In the genomic region with DNA sequence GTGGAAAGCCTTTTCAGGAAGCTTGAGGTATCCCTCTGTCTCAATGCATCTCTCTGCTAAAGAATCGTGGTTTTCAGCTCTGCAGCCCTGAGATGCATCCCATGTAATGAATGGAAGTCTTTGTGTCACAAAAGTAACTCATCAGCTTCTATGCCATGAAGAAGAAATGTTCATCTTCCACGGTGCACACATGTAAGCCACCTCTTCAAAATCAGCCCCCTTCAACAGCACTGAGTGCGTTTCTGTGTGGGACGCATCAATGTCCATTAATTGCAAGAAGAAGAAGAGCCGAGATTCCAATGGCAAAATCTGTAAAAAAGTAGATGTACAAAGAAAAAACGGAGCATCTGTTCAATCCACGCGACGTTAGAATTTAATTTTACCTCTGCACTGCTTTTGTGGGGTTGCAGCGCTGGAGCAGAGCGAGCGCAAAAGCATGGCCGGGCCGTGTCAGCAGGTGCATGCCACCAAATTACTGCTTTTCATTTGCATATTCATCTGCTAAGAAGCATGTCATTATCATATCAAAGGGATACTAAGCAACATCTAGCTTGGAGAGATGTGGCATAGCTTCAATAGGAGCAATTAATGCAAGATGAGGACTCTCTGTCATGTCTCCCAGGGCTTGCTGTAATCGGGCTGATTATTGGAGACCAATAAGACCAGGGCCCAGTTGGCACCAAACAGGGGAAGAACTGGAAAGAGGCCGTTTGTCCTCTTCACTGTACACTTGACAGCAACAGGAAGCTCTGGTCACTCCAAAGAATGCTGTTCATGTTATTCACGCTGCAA, we compare ENCODE assay signal across 15 mouse cellular contexts.
A peak's percentile ranks its signal among the peaks of the same experiment; 100 is the strongest.
DNase-seq lines count a peak whose midpoint lies in the region; ATAC-seq lines count a peak whose summit lies in the region.
"Had no signal": no experiment of that assay in that cellular context is flagged by ENCODE, and none has a peak within 500 bp of the region (broad histone marks: within the 10 kb centered on the region; RNA-seq: fewer than 3 reads in every experiment).

No protein-coding gene starts in this region.

- peak; percentile 43 for DNase-seq in left cerebral cortex, postnatal 4 days
- DNase-seq in left cerebral cortex, postnatal 25 days (ENCODE audit: low spot score in 2 of 2): no peak
- DNase-seq in cerebellum, postnatal 25 days: peak; percentile 27 to 31
- no peak for DNase-seq in gastrocnemius, postnatal 4 days (ENCODE audit: low spot score in 2 of 2)
- DNase-seq in B cell, adult 2 months: no peak
- no peak for DNase-seq in adipocyte (ENCODE audit: low spot score)
- DNase-seq: adrenal gland, adult 2 months; gastrocnemius, postnatal 36 days; thymus, postnatal 36 days had no signal

- peak; percentile 68; the same call in 1 of the 2 replicates for ATAC-seq in hindbrain, embryonic 13.5 days (ENCODE audit: low FRiP score)
- peak; percentile 65; the same call in 1 of the 2 replicates for ATAC-seq in neural tube, embryonic 14.5 days (ENCODE audit: low read depth)
- ATAC-seq: intestine, postnatal 0 days; Patski had no signal

- no peaks in the 10 kb centered on the region for H3K36me3 ChIP-seq in hindbrain, embryonic 13.5 days
- no peaks in the 10 kb centered on the region for H3K36me3 ChIP-seq in neural tube, embryonic 14.5 days (ENCODE audit: control insufficient read depth, insufficient read depth, low read length)
- H3K36me3 ChIP-seq: embryonic facial prominence, embryonic 10.5 days had no signal

- H3K4me1 ChIP-seq in hindbrain, embryonic 13.5 days (replicated peaks): peaks cover 19% of the 10 kb centered on the region
- peaks cover 11% of the 10 kb centered on the region; the same call in 1 of the 2 replicates for H3K4me1 ChIP-seq in neural tube, embryonic 14.5 days (ENCODE audit: control insufficient read depth, insufficient read depth, low read length)
- H3K4me1 ChIP-seq: embryonic facial prominence, embryonic 10.5 days had no signal

- intact Hi-C loops in left cerebral cortex, postnatal 4 days (cut with DNase I): no loop called here
- intact Hi-C loops in left cerebral cortex, postnatal 25 days (cut with DNase I): no loop called here

- H3K9ac ChIP-seq in hindbrain, embryonic 13.5 days: no peak overlapping the region
- H3K9ac ChIP-seq in neural tube, embryonic 14.5 days (replicated peaks; ENCODE audit: low read depth, low read length): no peak overlapping the region

- 44% methylated on average over 17 of the region's 17 CpGs for WGBS in hindbrain, embryonic 13.5 days
- 30% methylated on average over 17 of the region's 17 CpGs for WGBS in neural tube, embryonic 14.5 days

- H3K9me3 ChIP-seq in hindbrain, embryonic 13.5 days: no peaks in the 10 kb centered on the region
- H3K9me3 ChIP-seq in neural tube, embryonic 14.5 days (ENCODE audit: control insufficient read depth, low read length): no peaks in the 10 kb centered on the region
- H3K9me3 ChIP-seq: embryonic facial prominence, embryonic 10.5 days had no signal

- peak overlapping the region; percentile 23 for H3K4me2 ChIP-seq in hindbrain, embryonic 13.5 days
- no peak overlapping the region for H3K4me2 ChIP-seq in neural tube, embryonic 14.5 days (ENCODE audit: low read depth, low read length)
- H3K4me2 ChIP-seq: liver, embryonic 11.5 days had no signal

- H3K27ac ChIP-seq in hindbrain, embryonic 13.5 days: 0 out of 2 replicates have a peak overlapping the region, but pooled peaks have one; percentile 20
- H3K27ac ChIP-seq in neural tube, embryonic 14.5 days (ENCODE audit: low read depth, low read length): no peak overlapping the region
- H3K27ac ChIP-seq: embryonic facial prominence, embryonic 10.5 days had no signal

- H3K27me3 ChIP-seq in hindbrain, embryonic 13.5 days: peaks cover 7% of the 10 kb centered on the region; the same call in 1 of the 2 replicates
- H3K27me3 ChIP-seq in neural tube, embryonic 14.5 days (ENCODE audit: control insufficient read depth, insufficient read depth, low read length): no peaks in the 10 kb centered on the region

- H3K4me3 ChIP-seq in hindbrain, embryonic 13.5 days: no peak overlapping the region
- no peak overlapping the region for H3K4me3 ChIP-seq in neural tube, embryonic 14.5 days (ENCODE audit: low read depth, low read length)
- H3K4me3 ChIP-seq: embryonic facial prominence, embryonic 10.5 days had no signal

Comparison
In these comparisons a context has a peak if more than half of its experiments do, and no peak if none do; other contexts are left out.
1. DNase-seq: peak in left cerebral cortex, postnatal 4 days (single experiment) and cerebellum, postnatal 25 days (2 of 2); none in left cerebral cortex, postnatal 25 days (0 of 2), gastrocnemius, postnatal 4 days (0 of 2), B cell, adult 2 months (0 of 2) and adipocyte (single experiment).